Mouse (Mus musculus): Measurements from ENCODE around the gene Eps8l1. TPM values are rescaled to one million over a fixed set of nuclear protein-coding genes. Genes with fewer than 3 reads are reported as not detected.
A peak's percentile ranks its signal among the peaks of the same experiment; 100 is the strongest.
"Not testable (repeated sequence)": the region's sequence is repeated elsewhere in the genome, so short reads cannot be mapped to it uniquely, and the experiment has no call there.

The Eps8l1 gene
- polyA plus RNA-seq (2016; fragmentation: Nextera tagmentation; extraction: Ambion mirVana), result 2.9 and 3.4 TPM in 2 replicates

DNA sequence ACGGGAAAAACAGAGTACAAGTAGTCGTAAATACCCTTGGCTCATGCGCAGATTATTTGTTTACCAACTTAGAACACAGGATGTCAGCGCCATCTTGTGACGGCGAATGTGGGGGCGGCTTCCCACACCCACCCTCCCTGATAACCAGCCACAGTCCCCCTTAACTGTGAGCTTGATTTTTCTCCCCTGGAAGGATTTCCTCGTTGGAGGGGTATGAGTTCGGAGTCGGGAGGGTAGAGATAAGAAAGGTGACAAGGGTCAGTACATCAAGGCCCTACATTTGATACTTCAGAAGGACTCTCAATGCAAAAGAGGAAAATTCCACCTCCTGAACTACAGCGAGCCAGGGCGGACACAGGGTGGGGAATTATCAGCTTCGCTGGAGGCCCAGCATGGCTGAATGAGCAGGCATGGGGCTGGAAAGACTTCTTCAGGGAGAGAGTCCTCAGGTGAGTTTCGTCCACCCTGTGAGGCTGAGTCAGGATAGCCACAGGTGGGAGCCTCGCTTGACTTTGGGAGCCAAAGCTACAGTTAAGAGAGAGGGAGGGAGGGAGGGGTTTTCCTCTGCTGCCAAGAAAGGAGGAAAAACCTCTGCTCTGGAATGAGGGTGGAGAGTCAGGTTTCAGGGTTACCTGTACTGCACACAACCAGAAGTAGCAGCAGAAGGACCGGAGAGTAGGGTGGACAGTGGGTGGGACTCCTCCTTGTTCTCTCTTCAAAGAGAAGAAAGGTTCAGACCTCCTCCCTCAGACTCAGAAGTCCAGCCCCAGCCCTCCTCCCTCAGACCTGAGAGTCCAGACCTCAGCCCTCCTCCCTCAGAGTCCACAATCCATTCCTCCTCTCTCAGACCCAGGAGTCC lies at the start of gene Eps8l1:
Gene Eps8l1 (plus strand): TSS at position 99 of the 859 bp plus-strand sequence.
- H3K9me3 ChIP-seq (replicated peaks), result no peaks in the 10 kb centered on the region; the same call in 1 of the 2 replicates
- H3K27me3 ChIP-seq (ENCODE audit: low read depth, poor library complexity, severe bottlenecking), result no peaks in the 10 kb centered on the region
- peaks cover 7% of the 10 kb centered on the region; the same call in 1 of the 2 replicates for H3K4me1 ChIP-seq
- H3K36me3 ChIP-seq, result no peaks in the 10 kb centered on the region
- H3K27ac ChIP-seq (replicated peaks), result peak within 1 kb of the TSS; percentile 42; the same call in 1 of the 2 replicates
- H3K4me3 ChIP-seq, result peak within 1 kb of the TSS; percentile 36
- 74% methylated on average over 14 of the region's 16 CpGs for WGBS
- no peak for DNase-seq (ENCODE audit: low spot score)

DNA sequence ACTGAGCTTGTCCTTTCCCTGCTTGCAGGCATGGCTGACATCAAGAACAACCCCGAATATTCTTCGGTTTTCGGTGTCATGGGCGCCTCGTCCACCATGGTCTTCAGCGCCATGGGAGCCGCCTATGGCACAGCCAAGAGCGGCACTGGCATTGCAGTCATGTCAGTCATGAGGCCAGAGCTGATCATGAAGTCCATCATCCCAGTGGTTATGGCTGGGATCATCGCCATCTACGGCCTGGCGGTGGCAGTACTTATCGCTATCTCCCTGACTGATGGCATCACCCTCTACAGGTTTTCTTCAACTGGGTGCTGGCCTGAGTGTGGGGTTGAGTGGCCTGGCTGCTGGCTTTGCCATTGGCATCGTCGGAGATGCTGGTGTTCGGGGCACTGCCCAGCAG lies 48.1 kb upstream of the Eps8l1 start:
- 97% methylated on average over 15 of the region's 15 CpGs for WGBS
- H3K4me1 ChIP-seq; DNase-seq (ENCODE audit: low spot score); H3K36me3 ChIP-seq; H3K4me3 ChIP-seq; H3K27ac ChIP-seq (replicated peaks); H3K27me3 ChIP-seq (ENCODE audit: low read depth, poor library complexity, severe bottlenecking): not testable (repeated sequence)
- H3K9me3 ChIP-seq (replicated peaks), result peaks cover 13% of the 10 kb centered on the region; the same call in 1 of the 2 replicates

DNA sequence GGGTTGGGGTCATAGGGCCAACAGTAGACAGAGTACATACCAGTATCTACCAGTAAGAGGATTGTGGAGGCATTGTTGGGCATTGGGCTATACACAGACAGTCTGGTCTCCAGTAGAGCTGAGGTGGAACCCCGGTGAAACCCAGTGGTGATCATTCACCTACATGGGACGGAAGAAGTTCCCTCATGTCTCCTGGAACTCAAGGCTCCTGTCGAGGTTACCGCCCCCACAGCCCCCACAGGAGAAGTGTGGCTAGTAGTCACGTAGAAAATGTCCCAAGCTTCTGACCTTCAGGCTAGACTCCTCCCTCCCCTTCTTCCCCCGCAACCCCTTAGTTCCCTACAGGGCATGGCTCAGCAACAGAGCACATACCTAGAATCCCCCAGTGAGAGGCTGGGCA lies 40.8 kb upstream of the Eps8l1 start:
- WGBS, result 83% methylated on average over 6 of the region's 6 CpGs
- Histone ChIP-seq H3K9me3 (replicated peaks) (no peaks in the 10 kb centered on the region), H3K36me3 (peaks cover 9% of the 10 kb centered on the region), H3K4me3 (no peak overlapping the region), H3K4me1 (no peaks in the 10 kb centered on the region), H3K27ac (replicated peaks) (no peak overlapping the region), H3K27me3 (ENCODE audit: low read depth, poor library complexity, severe bottlenecking) (no peaks in the 10 kb centered on the region)
- no peak for DNase-seq (ENCODE audit: low spot score)

DNA sequence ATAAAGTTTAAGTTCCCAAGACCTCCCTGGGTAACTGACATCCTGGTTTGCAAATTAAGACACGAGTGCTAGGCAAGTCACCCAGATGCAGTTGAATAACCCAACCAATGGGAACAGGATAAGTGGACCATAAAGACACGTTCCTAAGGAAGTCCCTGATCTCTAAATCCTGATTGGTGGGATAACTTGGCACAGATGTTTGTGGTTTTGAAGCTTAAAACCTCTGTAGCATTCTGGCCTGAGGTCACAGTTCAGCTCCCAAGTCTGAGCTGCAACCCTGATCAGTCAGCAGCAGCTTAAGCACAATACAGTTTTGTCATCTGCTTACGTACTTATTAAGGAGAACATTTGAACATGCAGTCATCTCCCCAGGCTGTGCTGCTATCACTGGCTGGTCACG lies 40.2 kb upstream of the Eps8l1 start:
- Histone ChIP-seq H3K27me3 (ENCODE audit: low read depth, poor library complexity, severe bottlenecking) (no peaks in the 10 kb centered on the region), H3K4me3 (no peak overlapping the region), H3K27ac (replicated peaks) (no peak overlapping the region), H3K36me3 (peaks cover 13% of the 10 kb centered on the region), H3K4me1 (no peaks in the 10 kb centered on the region), H3K9me3 (replicated peaks) (no peaks in the 10 kb centered on the region)
- DNase-seq (ENCODE audit: low spot score), result no peak
- 73% methylated on average over 4 of the region's 4 CpGs for WGBS

DNA sequence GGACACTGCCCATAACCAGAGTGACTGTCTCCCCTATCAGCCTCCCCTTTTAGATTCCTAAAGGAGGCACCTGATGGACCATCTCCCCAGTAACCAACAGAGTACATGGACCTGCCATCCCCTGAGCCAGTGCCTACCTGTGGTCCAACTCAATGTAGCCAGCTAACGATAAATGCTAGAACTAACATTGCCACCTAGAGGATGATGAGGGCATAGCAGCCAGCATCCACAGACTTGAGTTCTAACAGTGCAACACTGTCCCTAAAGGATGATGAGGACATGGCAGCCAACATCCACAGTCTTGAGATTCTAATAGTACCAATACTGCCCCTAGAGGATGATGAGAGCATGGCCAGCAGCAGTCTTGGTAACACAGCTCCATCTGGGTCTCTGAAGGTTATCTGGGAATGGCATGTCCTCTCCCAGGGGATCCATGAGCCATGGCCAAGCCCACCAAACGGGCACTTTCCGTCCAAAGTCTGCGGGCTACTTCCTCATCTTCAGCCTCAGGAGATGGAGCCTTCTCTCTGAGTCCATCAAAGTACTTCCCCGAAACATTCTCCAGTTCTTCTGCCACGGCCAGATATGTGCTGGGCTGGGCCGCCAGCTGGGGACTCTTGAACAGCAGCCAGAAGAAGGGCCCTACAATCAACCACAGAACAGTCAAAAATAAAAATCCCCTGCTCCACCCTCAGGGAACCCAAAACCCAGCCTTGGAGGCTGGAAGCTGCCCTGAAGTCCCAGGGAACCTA lies 33.1 kb upstream of the Eps8l1 start:
- 77% methylated on average over 7 of the region's 7 CpGs for WGBS
- Histone ChIP-seq H3K27ac (replicated peaks) (no peak overlapping the region), H3K9me3 (replicated peaks) (0 out of 2 replicates have a peak, but pooled peaks cover 3% of the 10 kb centered on the region), H3K27me3 (ENCODE audit: low read depth, poor library complexity, severe bottlenecking) (no peaks in the 10 kb centered on the region), H3K4me3 (no peak overlapping the region), H3K4me1 (no peaks in the 10 kb centered on the region), H3K36me3 (peaks cover 80% of the 10 kb centered on the region)
- DNase-seq (ENCODE audit: low spot score), result peak; percentile 81

DNA sequence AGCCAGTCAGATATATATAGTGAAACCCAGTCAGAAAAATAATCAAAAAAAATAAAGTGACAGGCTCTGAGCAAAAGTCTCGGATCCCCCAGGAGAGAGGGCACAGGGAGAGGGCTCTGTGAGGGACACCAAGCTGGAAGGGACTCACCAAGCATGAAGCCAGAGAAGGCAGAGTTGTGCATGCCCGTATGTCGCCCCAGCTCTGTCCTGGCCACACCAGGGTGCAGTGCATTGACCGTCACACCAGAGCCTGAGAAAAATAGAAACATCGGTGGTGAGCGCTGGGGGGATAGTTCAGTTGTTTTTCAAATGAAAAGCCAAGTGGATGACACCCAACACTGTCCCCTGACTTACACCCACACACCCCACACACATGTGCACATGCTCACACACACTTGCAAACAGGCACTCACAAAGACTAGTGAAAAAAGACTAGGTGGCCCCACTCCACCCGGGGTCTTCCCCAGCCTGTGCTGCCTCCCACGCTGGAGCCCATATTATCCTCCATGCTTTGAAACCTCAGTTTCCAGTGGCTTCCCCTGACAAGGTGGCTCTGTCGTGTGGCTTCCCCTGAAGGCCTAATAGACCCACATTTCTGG lies 30.1 kb upstream of the Eps8l1 start:
- H3K9me3 ChIP-seq (replicated peaks), result 0 out of 2 replicates have a peak, but pooled peaks cover 4% of the 10 kb centered on the region
- WGBS, result 96% methylated on average over 9 of the region's 9 CpGs
- no peaks in the 10 kb centered on the region for H3K4me1 ChIP-seq
- H3K36me3 ChIP-seq, result peaks cover 95% of the 10 kb centered on the region
- no peak for DNase-seq (ENCODE audit: low spot score)
- no peak overlapping the region for H3K27ac ChIP-seq (replicated peaks)
- H3K27me3 ChIP-seq (ENCODE audit: low read depth, poor library complexity, severe bottlenecking), result no peaks in the 10 kb centered on the region
- H3K4me3 ChIP-seq, result no peak overlapping the region

DNA sequence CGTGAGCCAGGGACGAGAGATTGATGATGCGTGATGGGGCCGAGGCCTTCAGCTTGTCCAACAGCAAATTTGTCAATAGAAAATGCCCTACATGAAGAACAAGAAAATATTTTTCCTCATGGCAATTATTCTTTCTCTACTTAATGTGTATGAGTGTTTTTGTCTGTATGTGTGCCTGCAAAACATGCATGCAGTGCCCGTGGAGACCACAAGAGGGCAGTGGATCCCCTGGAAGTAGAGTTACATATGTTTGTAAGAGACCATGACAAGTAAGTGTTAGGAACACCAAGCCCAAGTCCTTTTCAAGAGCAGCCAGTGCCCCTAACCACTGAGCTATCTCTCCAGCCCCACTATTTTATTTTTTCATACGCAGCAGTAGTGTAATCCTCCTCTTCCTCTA lies 28.9 kb upstream of the Eps8l1 start:
- H3K4me1 ChIP-seq, result no peaks in the 10 kb centered on the region
- no peak overlapping the region for H3K27ac ChIP-seq (replicated peaks)
- H3K36me3 ChIP-seq, result peaks cover 95% of the 10 kb centered on the region
- DNase-seq (ENCODE audit: low spot score), result peak; percentile 76
- H3K4me3 ChIP-seq, result no peak overlapping the region
- H3K27me3 ChIP-seq (ENCODE audit: low read depth, poor library complexity, severe bottlenecking), result no peaks in the 10 kb centered on the region
- 81% methylated on average over 6 of the region's 6 CpGs for WGBS
- H3K9me3 ChIP-seq (replicated peaks), result 0 out of 2 replicates have a peak, but pooled peaks cover 4% of the 10 kb centered on the region

DNA sequence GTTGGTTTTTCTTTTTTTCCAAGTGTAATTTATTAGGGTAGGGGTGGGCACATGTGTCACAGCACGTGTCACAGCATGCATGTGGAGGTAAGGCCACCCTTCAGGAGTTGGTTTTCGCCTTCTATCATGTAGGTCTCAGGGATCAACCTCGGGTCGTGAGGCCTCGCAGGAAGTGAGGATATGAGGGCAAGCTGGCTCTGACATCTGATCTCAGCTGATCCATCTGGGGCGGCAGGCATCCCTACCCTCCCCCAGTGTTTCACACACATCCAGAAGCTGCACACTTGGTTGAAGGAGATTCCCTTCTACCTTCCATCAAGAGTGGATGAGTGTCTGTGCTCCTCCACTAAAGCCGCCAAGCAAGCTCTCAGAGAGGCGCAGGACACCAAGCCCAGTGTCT lies 28.4 kb upstream of the Eps8l1 start:
- Histone ChIP-seq H3K9me3 (replicated peaks) (0 out of 2 replicates have a peak, but pooled peaks cover 4% of the 10 kb centered on the region), H3K27ac (replicated peaks) (no peak overlapping the region), H3K27me3 (ENCODE audit: low read depth, poor library complexity, severe bottlenecking) (no peaks in the 10 kb centered on the region), H3K4me3 (no peak overlapping the region), H3K36me3 (peaks cover 96% of the 10 kb centered on the region), H3K4me1 (no peaks in the 10 kb centered on the region)
- 89% methylated on average over 8 of the region's 8 CpGs for WGBS
- no peak for DNase-seq (ENCODE audit: low spot score)

DNA sequence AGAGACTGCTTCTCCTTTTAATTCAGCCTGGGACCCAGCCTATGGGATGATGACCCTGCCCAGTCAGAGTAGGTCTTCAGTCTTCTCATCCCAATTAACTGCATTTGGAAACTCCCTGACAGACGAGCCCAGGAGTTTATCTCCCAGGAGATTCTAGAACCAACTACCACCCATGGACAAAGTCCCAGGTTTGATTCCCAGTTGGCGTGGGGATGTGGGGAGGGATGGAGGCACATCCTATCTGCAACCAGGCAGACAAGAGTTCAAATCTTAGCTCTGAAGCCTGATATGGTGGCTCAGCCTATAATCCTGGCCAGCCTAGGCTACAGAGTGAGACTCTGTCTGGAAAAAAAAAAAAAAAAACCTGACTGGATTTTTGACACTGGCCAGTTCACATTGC lies 22.8 kb upstream of the Eps8l1 start:
- Histone ChIP-seq H3K36me3 (peaks cover 90% of the 10 kb centered on the region), H3K9me3 (replicated peaks) (no peaks in the 10 kb centered on the region), H3K4me1 (no peaks in the 10 kb centered on the region), H3K27me3 (ENCODE audit: low read depth, poor library complexity, severe bottlenecking) (no peaks in the 10 kb centered on the region), H3K4me3 (no peak overlapping the region), H3K27ac (replicated peaks) (no peak overlapping the region)
- 86% methylated on average over 2 of the region's 2 CpGs for WGBS
- no peak for DNase-seq (ENCODE audit: low spot score)

DNA sequence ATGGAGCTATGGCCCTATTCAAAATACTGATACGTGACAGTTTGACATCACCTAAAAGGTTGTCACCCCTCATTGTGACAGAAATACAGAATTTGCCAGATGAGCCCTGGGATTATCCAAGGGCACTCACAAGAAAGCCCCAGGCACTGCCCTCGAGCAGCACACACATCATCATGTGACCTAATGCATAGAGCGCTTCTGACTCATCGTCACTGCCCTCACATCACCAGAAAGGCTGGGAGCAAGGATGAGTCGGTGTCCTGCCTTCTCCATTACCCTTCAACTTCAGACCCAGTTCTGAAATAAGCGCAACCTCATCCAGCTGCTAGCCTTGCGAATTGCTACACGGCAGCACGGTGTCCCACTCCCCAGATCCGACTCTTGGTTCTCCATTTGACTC lies 19.9 kb upstream of the Eps8l1 start:
- no peaks in the 10 kb centered on the region for H3K9me3 ChIP-seq (replicated peaks)
- no peak overlapping the region for H3K27ac ChIP-seq (replicated peaks)
- no peak for DNase-seq (ENCODE audit: low spot score)
- WGBS, result 93% methylated on average over 10 of the region's 10 CpGs
- H3K4me1 ChIP-seq, result peaks cover 11% of the 10 kb centered on the region
- H3K4me3 ChIP-seq, result no peak overlapping the region
- H3K27me3 ChIP-seq (ENCODE audit: low read depth, poor library complexity, severe bottlenecking), result no peaks in the 10 kb centered on the region
- peaks cover 78% of the 10 kb centered on the region for H3K36me3 ChIP-seq

DNA sequence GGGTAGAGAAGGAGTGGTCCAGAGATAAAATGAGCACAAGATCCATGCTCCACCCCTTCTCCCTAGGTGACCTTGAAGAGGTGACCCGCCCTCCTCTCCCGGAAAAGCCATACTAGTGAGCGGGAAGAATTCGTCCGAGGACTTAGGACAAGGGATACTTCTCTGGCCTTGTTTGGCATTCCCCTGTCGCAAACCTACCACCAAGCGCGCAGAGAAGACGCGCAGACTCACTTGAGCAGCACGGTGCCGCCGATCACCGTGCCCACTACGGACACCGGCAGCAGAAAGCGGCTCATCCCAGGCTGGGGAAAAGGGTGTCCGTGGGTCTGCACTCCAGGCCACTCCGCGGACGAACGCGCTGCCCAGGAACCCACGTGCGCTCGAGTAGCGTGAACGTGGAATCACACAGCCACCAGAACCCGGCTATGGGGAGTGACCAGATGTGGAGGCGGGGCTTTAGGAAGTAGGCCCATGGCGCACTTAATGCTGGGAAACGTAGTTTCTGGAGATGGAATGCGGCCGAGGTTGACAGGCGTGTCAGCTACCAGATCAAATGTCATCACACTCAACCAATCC lies 15.2 kb upstream of the Eps8l1 start, which contains the start of gene Rdh13:
Gene Rdh13 (minus strand): TSS at position 434 of the 576 bp plus-strand sequence.
- Histone ChIP-seq H3K27me3 (ENCODE audit: low read depth, poor library complexity, severe bottlenecking) (no peaks in the 10 kb centered on the region), H3K27ac (replicated peaks) (peak within 1 kb of the TSS; percentile 86), H3K9me3 (replicated peaks) (no peaks in the 10 kb centered on the region), H3K4me3 (peak within 1 kb of the TSS; percentile 76), H3K36me3 (peaks cover 40% of the 10 kb centered on the region), H3K4me1 (peaks cover 11% of the 10 kb centered on the region)
- WGBS, result 0% methylated on average over 35 of the region's 35 CpGs
- DNase-seq (ENCODE audit: low spot score), result peak; percentile 89

DNA sequence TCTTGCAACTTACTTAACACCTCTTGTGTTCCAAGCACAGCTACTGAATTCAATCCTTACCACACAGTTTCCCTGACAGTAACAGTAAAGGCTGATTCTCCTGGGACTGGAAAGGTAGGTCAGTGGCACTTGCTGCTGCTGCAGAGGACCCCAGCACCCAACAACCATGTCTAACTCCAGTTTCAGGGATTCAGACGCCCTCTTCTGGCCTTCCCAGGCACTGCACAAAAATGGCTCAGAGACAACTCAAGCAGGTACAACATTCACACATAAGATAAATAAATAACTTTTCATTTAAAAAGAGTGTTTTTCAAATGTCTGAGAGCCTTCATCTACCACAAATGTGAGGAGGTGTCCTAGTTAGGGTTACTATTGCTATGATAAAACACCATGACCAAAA lies 13.3 kb upstream of the Eps8l1 start:
- DNase-seq (ENCODE audit: low spot score), result no peak
- WGBS, result 2% methylated on average over 1 of the region's 1 CpGs
- peaks cover 22% of the 10 kb centered on the region for H3K36me3 ChIP-seq
- peaks cover 11% of the 10 kb centered on the region for H3K4me1 ChIP-seq
- H3K27ac ChIP-seq (replicated peaks), result no peak overlapping the region
- H3K27me3 ChIP-seq (ENCODE audit: low read depth, poor library complexity, severe bottlenecking), result no peaks in the 10 kb centered on the region
- no peaks in the 10 kb centered on the region for H3K9me3 ChIP-seq (replicated peaks)
- H3K4me3 ChIP-seq, result no peak overlapping the region

Data from midbrain, embryonic 10.5 days (tissue).